Mouse (Mus musculus) heart, postnatal 0 days (tissue): ENCODE data around the gene Cfap299.

Source experiments
- CTCF ChIP-seq: IDR thresholded peaks from 2 replicates; pipeline ENCODE4 v1.5.1; 2016; ENCODE audit warnings: antibody characterized with exemption, control low read depth, low read depth
- EP300 ChIP-seq: IDR thresholded peaks from 2 replicates; pipeline ENCODE4 v1.6.1; 2016; ENCODE audit warnings: antibody characterized with exemption, low read depth

GRCm38 (mm10) chr5:98523783-98524182 lies 194.7 kb downstream of the Cfap299 start:
- TF ChIP-seq CTCF (no peak), EP300 (no peak)
